Mouse (Mus musculus) MEL-GATA-1-ER (cell line): ENCODE results near the gene Atg10.

Experiments
- DNase-seq: peaks from one replicate; pipeline ENCODE4 v3.0.0-alpha.2; 2012; ENCODE audit warnings: low read depth; ENCODE audit errors: extremely low read depth

Gene Atg10

DNA sequence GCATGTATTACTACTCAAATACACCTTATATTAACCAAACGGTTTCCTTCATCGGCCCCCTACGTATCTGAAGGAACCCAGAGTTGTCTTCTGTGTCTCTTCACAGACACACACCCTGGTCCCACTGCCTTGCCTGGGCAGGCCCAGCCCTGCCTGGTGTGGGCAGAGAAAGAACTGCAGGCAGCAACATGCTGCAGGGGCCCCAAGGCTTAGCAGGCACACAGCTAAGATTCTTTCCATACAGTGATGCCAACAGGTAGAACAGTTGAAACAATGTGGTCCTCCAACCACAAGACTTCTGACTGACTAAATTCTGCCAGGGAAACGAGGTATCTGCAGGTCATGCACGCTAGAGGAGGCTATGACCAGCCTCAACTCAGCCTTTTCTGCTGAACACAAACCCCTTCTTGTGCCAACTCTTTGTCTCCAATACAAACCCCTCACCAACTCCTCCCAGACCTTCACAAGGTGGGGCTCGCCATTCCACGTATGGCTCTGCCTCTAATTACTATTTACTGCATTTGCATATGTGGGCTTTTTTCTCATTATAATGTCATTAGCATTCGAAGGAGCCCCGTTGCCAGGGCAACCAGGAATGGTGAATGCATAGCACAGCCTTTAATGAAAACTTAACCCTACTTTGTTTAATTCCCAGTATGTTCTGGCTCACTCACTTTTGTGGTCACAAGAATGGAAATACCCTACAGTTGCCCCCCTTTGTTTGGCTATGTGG lies 45.2 kb downstream of the Atg10 start:
- DNase-seq = no peak

DNA sequence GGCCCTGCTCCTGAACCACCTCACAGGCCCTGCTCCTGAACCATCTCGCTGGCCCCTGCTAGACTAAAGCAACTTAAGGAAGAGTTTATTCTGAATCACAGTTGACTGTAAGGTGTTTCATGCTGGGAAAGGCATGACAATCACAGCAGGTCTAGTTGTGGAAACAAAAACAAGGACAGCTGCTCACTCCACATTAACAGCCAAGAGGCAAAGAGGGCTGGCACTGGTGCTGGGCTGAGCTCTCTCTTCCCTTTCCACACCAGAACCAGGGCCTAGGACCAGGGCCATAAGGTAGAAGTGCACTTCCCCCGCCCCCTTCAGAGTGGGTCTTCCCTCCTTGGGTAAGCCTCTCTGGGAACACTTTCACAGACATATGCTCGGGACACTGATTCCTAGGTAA lies 48.4 kb downstream of the Atg10 start:
- no peak for DNase-seq

DNA sequence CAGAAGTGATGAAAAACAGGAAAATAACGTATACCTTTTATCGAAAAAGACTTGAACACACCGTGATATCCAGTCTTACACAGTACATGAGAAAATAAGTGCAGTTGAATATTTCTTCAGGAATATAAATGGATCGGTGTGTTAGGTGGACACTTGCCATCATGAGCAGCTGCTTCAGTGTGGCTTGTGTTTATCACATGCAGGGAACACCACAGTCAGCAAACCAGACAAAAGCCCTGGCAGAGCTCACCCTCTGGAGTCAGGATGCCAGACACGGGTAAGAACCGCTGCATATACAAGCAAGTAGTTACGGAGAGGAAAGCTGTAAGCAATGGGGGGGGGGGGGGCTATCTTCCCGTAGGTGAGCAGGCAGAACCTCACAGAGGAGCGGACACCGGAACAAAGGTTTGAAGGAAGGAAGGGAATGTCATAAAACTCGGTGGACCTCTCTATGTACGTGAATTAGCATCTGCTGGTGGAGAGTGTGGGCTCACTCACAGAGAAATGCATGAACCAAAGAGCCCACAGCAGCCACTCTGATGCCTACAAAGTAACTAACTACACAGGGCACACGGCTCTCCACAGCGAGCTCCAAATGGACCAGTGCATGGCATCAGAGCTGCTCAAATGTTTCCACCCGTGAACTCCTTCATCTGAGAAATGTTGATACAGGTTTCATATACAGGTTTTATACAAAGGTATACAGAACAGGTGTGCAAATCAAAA lies 51.8 kb downstream of the Atg10 start:
- DNase-seq = no peak

DNA sequence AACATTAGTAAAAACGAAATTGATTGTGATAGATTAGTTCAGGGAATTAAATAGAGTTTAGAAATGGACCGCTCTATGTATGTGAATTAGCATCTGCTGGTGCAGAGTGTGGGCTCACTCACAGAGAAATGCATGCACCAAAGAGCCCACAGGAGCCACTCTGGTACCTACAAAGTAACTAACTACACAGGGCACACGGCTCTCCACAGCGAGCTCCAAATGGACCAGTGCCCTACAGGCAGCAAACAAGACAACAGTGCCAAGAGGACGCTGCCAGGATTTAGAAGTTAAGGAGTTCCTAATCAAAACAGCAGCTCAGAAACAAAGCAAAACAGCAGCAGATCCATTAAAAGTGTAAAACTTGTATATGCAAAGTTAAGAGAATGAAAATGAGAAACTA lies 52.6 kb downstream of the Atg10 start:
- no peak for DNase-seq

DNA sequence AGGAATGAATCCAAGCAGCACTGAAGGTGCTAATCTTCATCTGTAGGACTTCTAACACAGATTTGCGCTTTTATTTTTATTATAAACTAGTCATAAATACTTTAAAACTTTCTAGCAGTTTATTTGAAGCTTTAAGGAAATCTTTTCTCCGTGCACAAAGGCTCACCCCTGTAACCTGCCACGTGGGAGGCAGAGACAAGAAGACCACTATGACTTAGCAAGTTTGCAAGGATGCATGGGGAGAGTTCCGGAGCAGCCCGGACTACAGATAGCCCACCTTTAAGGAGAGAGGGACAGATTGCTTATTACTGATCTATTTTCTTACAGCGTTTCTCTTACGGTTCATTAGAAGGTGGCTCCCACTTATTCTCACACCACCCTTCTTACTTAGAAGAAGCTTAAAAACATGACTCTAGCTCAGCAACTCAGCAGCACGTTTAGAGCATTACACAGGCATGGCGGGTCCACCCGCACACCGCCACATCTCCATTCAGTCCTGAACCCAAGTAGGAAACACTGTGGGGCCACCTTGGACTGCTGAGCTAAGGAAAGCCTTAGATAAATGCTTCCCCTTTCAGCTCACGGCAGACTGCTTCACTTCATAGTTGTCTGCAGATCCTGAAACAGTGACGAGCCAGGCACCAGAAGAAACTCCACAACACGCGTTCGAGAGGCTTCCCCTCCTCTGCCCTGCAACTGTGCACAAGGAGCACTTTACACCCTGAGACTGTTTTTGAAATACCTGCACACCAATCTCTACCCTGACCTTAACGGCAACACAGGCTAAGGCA lies 54.0 kb downstream of the Atg10 start:
- DNase-seq = peak; percentile 63

DNA sequence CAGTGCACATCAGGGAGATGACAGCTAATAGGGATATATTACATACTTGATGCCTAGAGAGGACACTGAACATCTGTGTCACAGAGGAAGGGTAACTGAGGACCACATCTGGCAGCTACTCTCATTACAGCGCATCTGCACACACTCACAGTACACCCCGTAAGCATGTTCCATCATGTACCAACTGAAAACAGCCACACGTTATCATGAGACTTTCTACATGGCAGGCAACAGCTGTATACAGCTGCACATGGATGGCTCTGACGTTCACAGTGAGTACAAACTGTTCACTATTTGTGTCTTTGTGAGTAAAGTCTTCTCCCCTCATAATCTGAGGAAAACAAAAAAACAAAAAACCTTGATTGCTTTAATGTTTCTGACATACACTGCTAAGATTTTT lies 55.3 kb downstream of the Atg10 start:
- DNase-seq = no peak

DNA sequence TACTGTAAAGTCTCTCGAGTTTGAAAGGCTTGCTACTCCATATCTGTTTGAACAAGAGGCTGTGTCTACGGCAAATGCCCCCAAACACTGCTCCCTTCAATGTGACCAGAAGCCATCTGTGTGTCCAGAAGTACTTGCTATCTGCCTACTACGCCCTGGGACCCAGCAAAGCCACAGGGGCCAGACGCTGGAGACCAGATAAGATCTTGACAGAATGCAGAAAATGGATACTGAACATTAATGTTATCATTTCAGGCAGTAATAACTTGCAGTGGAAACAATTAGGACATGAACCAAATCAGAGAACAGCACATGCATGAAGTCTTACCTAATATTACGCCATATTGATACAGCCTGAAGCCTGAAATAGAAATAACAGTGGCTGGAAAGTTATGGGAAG lies 56.2 kb downstream of the Atg10 start:
- DNase-seq = no peak

DNA sequence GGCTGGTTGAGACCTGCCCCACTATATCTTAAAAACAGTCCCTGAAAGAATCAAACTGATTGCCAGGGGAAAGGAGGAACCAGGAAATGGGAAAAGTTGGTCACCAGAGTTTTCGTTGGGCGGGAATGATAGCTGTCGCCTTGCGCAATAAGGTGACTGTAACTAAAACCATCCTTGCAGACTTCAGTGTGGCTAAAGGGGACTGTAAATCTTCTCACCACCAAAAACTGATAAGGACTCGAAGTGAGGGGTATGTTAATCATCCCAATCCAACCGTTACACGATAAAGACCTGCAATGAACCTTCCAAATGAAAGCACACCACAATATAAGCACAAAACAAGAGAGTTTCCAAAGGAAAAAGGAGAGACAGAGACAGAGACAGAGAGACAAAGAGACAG lies 57.5 kb downstream of the Atg10 start:
- peak; percentile 39 for DNase-seq

DNA sequence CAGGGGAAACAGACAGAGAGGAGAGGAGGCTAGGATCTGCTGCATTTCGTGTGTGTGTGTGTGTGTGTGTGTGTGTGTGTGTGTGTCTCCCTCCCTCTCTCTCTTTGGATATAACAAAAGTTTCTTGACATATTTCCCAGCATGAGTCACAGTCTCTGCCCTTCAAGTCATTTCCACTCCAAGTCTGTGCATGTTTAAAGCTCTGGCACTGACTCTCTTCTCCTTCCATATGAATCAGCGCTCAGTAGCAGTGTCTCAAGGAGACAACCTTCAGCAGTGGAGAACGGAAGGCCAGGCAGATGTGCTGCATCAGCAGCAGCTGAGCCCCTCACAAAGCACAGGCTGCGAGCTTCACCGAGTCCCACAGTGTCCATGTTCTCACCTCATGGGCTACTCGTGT lies 58.6 kb downstream of the Atg10 start:
- DNase-seq = no peak

DNA sequence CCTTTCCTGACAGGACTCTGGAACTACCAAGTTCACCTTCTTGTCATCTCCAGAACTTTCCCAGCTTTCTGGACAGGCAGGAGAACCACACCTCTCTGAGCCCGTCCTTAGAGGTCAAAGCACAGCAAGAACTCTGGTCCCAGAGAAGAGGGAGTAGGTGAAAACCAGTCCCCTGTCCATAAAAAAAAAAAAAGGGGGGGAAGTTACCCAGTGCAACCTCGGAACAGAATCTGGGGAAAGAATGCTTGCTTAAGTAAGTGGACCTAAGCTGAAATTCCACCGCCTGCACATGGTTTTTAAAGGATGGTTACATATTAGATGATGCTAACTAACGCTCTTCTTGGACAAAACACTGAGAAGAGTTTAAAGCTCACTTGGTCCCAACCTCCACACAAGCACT lies 60.5 kb downstream of the Atg10 start:
- no peak for DNase-seq

DNA sequence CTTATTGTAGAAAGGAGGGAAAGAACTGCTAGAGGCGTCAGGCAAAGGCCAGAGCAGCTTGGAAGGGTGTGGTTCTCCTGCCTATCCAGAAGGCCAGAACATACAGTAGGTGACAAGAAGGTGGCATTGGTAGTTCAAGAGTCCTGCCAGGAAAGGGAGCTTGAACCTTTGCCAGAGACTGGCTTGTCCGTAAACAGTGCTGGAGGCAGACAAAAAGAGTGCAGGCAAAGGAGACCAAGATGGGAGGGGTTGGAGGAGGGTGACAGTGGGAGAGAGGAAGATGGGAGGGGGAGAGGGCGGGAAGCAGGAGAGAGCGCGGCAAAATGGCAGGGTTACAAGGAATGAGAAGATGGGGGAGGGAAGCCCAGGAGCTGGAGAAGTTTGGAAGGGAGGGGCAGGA lies 61.3 kb downstream of the Atg10 start:
- no peak for DNase-seq

DNA sequence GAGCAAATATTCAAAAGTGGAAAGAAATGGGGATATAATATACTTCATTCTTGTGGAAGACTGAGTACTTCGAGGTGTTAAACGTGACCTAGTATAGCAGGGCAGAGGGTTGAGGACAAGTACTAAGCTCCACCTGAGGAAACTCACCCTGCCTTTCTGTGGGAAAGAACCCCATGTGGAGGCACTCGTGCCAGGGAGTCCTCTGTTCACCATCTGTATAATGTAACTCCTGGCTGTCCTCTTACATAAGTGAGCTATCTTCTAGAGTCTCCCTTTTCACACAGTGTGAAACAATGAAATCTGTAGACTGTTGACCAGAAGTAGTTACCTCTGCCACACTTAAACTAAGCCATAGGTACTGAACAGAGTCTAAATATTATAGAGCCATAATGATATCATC lies 63.2 kb downstream of the Atg10 start:
- no peak for DNase-seq

DNA sequence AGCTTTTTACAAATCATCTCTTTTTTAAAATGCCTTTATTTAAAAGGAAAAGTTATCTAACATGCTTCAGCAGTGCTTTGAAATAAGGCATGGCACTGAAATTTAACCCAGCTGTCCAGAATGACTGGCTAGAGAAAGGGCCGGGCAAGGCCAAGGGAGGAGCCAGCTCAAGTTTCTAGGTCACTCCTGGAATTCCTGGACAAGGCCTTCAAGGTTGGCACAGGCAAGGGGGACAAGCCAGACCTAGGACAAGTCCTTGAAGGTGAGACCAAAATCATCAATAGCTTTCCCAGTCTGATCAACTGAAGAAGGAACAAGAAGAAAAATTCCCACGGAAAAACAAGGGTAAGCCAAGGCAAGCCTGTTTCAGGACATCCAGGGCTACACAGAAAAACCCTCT lies 63.9 kb downstream of the Atg10 start:
- no peak for DNase-seq

DNA sequence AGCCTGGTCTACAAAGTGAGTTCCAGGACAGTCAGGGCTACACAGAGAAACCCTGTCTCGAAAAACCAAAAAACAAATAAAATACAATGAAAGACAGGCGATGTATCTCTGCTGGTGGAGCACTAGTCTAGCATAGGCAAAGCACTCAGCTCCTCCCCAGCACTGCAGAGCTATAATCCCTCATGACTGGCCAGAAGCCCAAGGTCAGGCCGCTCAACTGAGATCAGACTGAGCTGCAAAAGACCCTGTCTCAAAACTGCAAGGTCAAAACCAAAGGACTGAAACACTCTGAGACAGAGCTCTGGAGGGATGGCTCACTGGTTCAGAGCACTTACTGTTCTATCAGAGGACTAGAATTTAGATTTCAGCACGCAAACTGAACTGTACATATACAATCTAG lies 65.8 kb downstream of the Atg10 start:
- no peak for DNase-seq

DNA sequence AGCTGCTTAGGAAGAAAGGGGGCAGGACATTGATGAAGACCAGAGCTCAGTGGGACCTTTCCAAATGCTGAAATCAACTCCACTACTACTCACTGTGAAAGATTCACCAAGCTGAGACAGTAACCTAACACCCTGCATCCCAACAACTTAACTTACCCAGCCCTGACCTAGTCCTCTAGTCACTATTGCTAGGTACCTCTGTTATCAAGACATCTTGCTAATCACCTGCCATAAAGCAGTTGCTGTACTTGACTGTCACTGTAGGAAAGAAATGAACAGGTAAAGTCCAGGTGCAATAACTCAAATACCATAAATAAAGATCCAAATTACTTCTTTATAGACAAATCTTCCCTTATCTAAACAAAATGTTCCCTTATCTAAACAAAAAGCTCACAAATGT lies 66.3 kb downstream of the Atg10 start:
- no peak for DNase-seq

DNA sequence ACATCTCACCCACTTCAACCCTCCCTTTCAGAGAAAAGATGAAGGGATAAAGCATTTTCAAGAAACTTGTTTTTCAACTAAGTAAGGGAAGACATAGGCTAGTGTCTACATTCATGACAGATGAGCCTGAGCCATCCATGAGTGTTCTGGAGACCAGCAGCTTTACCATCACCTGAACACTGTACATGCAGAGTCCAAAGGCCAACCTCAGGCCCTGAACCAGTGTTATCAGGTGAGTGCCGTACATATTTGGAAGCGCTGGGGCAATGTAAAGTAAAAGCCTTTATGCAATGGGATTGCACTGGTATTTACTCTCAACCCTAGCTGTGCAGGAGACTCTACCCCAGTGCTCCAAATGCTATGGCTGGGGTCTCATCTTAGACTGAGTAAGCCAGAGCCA lies 66.8 kb downstream of the Atg10 start:
- DNase-seq = no peak

DNA sequence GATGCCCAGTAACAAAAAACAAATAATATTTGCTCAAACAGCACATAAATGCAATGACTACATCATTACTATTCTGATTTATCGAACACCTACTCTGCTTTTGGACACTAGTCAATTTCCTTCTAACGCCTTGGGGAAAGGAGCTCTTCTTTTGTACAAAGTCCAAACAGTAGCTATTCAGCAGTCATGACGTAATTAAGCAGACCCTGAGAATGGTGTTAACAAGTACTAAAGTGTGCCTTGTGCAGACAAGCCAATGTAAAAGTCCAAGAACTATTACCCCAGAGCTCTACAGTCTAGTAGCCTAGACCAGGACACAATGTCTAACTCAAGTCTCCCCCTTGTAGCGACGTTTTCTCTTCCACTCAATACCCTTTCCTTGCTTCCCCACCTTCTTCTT lies 67.5 kb downstream of the Atg10 start:
- no peak for DNase-seq

DNA sequence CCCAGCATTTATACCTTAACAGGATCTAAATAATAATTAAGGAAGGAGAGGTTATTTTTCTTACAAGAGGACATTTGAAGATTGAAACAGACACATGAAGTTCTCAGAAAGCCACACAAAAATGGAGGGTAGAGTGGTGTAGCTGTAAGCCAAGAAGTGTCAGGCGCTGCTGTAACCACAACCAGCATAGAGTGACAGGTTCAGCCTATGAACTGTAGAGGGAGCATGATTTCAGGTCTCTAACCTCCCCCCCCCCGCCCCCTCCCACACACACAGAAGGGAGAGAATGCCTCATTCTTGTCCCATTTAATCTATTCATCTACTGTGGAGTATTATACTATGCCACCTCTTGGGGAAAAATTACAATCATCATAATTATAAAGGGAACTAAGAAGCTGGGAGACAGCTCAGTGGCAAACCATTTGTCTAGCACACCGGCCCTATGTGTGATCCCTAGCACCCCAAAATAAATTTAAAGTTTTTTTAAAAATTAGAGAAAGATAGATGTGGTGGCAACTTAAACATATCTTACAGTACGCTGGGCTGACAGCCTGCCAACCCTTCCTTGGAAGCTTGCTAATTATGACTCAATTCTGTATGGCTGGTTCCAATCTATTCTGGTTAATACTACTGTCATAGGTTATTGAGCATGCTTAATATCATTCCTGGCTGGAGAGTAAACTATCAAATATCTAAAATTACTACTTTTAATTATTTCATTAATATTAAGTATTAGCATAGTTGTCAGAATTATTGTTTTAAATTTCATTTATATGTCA lies 68.2 kb downstream of the Atg10 start:
- no peak for DNase-seq

DNA sequence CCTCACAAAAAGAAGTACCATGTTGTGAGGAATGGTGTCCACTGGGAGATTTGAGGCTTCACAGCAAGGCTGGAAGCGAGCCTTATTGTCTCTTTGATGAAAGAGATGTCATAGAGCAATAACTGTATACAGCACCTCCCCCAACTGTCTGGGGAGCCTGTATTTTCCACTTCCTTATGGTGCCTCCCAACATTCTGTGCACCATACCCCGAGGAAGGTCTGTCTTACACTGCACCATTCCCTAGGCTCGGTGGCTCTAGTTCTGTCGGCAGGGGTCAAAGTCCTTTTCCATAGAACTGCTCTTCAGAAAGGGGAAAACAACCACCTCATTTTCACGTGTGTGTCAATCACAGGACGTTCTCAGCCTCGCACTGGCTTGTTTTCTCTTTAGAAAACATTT lies 69.1 kb downstream of the Atg10 start:
- no peak for DNase-seq

DNA sequence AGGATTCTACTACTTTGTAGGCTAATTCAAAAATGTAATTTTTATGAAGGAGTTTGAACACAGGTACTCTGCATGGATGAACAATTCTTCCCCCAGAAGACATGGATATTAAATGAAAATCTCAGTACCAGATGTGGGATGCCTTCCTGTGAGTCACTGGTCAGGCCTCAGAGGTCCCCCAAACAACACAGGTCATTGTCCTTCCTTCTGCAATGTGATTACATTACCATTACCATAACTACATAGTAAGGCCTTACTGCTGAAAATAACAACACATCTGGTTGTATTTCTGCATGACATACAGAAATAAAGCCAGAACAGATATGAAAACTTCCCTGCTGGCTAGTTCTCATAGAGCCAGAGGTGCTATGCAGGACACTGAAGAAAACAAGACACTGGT lies 87.4 kb downstream of the Atg10 start:
- DNase-seq = no peak

DNA sequence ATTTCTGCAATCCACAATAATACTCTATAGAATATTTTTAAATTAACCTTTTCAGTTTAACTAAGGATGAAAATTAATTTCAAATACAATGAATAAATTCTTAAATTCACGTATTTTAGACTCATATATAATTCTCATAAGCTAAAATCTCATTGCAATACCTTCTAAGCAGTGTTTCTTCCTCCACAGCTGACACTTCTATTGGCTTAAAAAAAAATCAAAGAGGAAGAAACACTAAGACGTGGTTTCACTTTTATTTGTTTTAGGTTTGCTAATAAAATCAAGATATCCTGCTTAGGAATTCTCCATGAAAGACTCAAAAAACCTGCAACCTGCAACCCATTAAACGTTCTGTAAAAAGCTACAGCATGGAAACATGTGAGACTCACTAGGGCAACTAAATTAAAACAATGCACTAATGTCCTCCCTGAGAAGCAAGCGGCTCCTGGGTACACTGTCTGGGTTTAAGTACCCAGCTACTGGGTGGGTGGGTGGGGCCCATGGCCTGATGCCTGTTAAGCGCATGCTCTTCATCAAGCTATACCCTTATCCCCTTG lies 90.4 kb downstream of the Atg10 start:
- DNase-seq = no peak
